Mouse (Mus musculus) CD4-positive, CD25-positive, alpha-beta regulatory T cell (primary cell): ENCODE measurements around the gene Sept9. TPM values are rescaled to one million over a fixed set of nuclear protein-coding genes. Genes with fewer than 3 reads are reported as not detected.

ENCODE experiments used
- polyA plus RNA-seq: library from polyadenylated mRNA; unstranded; fragments of 100-300 nt; shearing (Covaris generic); gene quantifications from one replicate; pipeline ENCODE4 v1.2.1, GENCODE M21; 2017

Gene Sept9
- polyA plus RNA-seq, result 377 TPM

GRCm38 (mm10) chr11:117199282-117200175 lies at the start of gene Sept9:
TSS of gene Sept9 (plus strand) at chr11:117199661.

Other genes with a start within 250 kb of the Sept9 start
- 30.7 TPM for gene Sec14l1, start 84.5 kb upstream of the Sept9 start, polyA plus RNA-seq